Mouse (Mus musculus) retina, postnatal 1 day (tissue): ENCODE data around the gene Tnpo1.

ENCODE experiments used
- DNase-seq: peaks from one replicate; pipeline ENCODE4 v3.0.0-alpha.2; 2012

Gene Tnpo1

DNA sequence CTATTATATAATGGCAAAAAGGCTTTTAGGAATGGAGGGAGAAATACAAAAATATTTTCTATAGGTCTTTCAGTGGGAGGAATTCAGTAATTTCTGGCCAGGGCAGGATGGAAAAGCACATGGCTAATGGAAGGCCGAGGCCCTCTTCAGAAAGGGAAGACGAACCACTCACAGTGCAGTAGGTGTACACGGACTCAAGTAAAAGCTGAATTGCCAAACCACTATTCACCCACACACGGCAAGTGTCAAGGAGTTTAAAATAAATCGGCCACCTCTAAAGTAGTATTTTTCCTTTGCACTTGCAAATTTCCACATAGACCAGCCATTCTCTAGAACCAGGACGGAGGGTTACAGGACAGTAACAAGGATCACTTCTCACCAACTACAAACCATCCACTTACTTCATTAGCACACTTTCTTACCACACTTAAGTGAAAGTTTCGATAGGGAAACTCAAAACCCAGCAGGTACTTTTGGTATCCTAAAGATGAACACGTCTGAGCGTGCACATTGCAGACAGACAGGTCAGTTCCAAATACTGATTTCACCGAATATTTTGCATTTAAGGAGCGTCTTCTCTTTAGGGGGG, 1.2 kb downstream of the Tnpo1 start:
- no peak for DNase-seq

GRCm38 (mm10) chr13:98922806-98923205, 3.4 kb downstream of the Tnpo1 start:
- DNase-seq, result no peak

DNA sequence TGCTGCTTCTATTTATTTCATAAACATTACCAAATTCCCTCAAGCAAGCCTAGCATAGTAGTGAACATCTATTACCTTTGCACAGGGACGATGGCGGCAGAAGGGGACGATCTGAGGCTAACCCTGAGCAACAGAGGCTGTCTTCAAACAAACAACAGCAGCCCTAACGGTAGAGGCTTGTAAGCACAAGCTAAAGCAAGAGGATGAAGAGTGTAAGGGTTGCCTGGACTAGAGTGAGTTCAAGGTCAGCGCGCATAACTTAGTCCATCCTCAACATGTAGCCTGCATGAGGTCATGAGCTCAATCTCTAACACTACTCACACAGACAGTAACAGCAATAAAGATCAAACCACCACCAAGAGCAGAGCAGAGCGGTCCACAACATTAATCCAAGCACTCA, 4.9 kb downstream of the Tnpo1 start:
- DNase-seq, result no peak

GRCm38 (mm10) chr13:98920300-98920699, 5.9 kb downstream of the Tnpo1 start:
- DNase-seq, result no peak

GRCm38 (mm10) chr13:98919695-98920094, 6.5 kb downstream of the Tnpo1 start:
- DNase-seq, result no peak

GRCm38 (mm10) chr13:98917851-98918250, 8.3 kb downstream of the Tnpo1 start:
- DNase-seq, result no peak

- DNase-seq, result no peak
These were observed 10.6 kb downstream of the Tnpo1 start for GRCm38 (mm10) chr13:98915591-98915990.

GRCm38 (mm10) chr13:98914844-98915212, 11.4 kb downstream of the Tnpo1 start:
- DNase-seq, result peak; percentile 58

- no peak for DNase-seq
These were observed 12.0 kb downstream of the Tnpo1 start for GRCm38 (mm10) chr13:98914010-98914843.

GRCm38 (mm10) chr13:98913196-98913595, 13.0 kb downstream of the Tnpo1 start:
- DNase-seq, result no peak

DNA sequence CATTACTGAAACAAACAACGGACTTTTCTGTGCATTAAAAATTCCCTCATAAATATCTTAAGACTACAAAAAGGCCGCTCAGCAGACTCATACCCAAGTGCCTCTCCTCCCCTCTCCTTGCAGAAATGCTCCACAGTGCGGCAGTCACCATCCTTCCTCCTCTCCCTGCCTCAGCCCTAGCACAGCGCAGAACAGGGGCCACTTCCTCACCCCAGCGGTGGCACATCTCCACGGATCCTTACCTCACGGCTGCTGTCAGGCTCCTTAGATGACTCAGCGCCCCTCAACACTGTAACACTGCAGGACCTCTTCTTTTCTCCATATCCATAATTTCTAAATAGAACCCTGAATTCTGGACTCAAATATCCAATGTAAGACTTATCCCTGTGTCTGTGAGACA, 13.6 kb downstream of the Tnpo1 start:
- DNase-seq, result no peak

GRCm38 (mm10) chr13:98910801-98911200, 15.4 kb downstream of the Tnpo1 start:
- DNase-seq, result no peak

DNA sequence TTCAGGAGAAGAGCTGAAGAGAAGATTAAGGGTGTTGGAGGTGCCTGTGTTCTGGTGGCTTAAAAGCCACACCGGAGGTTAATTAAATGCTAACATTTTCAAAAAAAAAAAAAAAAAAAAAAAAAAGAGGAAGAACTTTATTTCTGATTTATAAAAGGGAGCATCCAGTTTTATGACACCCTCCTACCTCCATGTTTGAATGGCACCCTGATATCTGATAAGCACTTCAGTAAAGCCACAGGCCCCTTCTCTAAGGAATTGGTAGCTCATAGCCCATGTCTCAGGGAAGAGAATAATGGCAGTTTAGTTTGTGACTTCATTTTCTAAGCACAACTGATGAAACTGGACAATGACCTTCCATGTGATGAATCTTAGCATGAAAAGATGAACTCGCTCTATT, 21.6 kb downstream of the Tnpo1 start:
- no peak for DNase-seq

DNA sequence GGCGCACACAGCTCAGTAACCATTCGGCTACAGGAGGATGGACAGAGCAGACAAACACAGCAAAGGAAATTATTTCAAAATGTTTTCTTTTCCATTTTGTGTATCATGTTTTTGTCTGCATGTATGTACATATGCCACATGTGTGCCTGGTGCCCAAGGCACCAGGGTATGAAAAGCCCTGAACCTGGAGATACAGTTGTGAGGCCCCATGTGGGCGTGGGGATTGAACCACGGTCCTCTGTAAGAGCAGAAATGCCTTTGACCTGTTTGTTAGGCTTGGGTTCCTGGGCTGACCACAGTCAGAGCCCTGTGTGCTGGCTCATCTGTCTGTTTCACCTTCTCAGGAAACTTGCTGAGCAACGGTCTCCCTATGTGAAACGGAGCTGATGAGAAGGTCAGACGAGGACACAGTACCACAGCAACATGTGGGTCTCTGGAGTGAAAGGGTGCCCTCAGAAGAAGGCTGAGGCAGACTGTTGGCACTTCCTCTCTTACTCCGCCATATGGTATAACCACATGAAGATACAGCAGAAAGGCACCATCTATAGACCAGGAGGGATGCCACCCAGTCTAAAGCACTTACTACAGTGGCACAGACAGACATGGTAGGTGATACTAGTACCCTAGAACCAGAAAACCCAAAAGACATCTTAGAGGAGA, 23.7 kb downstream of the Tnpo1 start:
- no peak for DNase-seq

GRCm38 (mm10) chr13:98899550-98899949, 26.6 kb downstream of the Tnpo1 start:
- DNase-seq, result no peak

- no peak for DNase-seq
These were observed 28.6 kb downstream of the Tnpo1 start for GRCm38 (mm10) chr13:98897577-98897976.

DNA sequence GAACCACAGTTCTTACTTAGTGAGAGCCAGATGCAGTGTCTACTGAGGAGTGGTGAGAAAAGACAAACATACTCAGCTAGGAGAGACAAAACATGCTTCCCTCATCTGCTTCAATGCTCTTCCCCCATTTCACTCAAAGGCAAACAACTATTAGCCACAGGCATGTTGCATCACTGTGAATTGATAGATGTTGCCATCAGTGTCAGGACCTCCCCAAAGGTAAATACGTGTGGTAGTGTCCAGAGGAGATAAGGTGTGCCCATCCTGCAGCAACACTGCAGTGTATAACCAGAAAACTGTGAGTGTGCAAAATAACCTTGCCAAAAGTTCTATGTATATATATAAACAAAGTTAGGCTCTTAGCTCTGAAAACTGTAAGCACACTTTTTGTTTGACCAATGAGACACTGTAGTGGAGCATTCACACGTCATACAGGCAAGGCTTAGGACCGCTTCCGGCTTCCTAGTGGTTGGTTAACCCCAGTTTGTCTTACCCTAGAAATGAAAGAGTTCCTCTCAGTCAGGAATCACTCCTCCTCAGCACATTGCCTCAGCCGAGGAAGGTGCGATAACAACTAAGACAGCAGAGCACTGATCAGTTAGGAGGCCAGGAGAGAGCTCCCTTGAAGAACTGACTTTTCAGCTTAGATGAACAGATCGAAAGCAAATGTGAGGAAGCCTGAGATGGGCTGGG, 29.6 kb downstream of the Tnpo1 start:
- no peak for DNase-seq

- no peak for DNase-seq
These were observed 30.2 kb downstream of the Tnpo1 start for GRCm38 (mm10) chr13:98896013-98896412.

DNA sequence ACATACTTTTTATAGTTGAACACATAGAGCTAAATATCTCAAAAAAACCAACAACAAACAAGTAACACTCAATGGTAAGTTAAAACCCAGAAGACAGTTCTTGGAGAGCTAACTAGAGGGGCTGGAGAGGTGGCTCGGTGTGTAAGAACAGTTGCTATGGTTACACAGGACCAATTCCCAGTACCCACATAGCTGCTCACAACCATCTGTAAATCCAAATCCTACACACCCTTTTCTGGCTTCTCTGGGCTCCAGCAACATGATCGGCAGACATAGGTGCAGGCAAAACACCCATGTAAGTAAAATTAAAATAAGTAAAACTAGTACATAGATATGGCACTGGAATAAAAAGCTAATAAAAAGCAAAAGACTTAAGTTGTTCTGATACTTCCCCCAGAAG, 31.3 kb downstream of the Tnpo1 start:
- no peak for DNase-seq

GRCm38 (mm10) chr13:98891443-98891842, 34.7 kb downstream of the Tnpo1 start:
- DNase-seq, result no peak

GRCm38 (mm10) chr13:98890871-98891219, 35.3 kb downstream of the Tnpo1 start:
- DNase-seq, result peak; percentile 92

DNA sequence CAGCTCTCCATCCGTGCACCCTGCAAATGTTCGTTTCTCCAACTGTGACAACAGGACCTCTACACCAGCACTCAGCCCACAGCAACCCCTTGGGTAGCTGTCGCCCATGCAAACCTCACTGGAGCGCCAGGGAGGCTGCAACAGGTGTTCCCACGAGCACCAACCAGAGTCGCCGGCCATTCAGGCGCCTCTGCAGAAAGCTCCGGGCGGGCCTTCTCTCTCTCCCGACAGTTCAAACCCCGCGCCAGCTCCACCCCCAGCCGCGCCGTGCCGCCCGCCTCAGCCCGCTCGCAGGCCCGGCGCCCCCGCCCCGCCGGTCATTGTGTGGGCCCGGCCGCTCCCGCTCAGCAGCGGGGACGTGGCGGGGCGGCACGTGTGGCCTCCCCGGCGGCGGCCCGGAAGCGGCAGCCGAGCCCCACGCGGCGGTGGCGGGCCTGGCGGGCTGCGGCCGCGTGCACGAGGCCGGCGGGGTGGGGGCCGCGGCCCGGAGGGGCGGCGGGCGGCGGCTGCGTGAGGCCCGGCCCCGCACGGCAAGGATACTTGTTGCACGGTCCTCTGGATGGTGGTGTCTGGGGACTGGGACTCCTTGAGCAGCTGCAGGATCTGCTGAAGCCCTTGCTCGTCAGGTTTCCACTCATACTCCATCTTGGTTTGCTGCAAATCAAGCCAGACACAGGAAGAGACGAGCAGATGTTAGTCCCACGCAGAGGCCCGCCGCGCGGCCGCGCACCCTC, 35.9 kb downstream of the Tnpo1 start:
- DNase-seq, result peak; percentile 72

DNA sequence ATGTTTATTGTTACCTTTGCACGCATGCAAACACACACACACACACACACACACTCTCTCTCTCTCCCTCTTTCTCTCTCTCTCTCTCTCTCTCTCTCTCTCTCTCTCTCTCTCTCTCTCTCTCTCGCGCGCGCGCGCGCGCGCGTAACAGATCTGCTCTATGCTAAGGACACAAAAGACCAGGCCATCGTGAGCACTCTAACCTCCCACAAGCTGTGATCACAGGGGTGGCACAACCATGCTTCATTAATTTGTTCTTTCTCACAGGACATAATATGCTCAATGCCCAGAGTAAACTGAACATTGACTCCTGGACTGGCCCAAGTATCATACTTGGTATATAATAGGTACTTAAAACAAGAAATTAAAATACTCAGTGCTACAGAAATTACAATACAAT, 37.0 kb downstream of the Tnpo1 start:
- peak; percentile 68 for DNase-seq
